Mouse (Mus musculus): ENCODE results near the gene Spi1. TPM values are rescaled to one million over a fixed set of nuclear protein-coding genes. Genes with fewer than 3 reads are reported as not detected.
"Not testable (repeated sequence)": the region's sequence is repeated elsewhere in the genome, so short reads cannot be mapped to it uniquely, and the experiment has no call there.

Gene Spi1
- total RNA-seq (2021), result 1 to 10 TPM; 4.0 to 4.5 TPM
- long read RNA-seq, experiment 1, partial matches to known transcripts, result 0 of 3 reads
- long read RNA-seq, experiment 1, other reads (novel, unspliced or antisense), result 2 of 3 reads
- long read RNA-seq, experiment 2, transcript Spi1-201 (5 exons, 2,034 nt), result major isoform, 6 of 7 reads
- long read RNA-seq, experiment 2, partial matches to known transcripts, result 0 of 7 reads
- long read RNA-seq, experiment 2, other reads (novel, unspliced or antisense), result 1 of 7 reads

GRCm38 (mm10) chr2:91081775-91082695, at the start of gene Spi1:
Gene Spi1 (plus strand): TSS chr2:91082390.
- no peak for DNase-seq (ENCODE audit: low spot score in 2 of 2)

- no peak for DNase-seq (ENCODE audit: low spot score in 2 of 2)
Measured at GRCm38 (mm10) chr2:91033000-91033399, 49.2 kb upstream of the Spi1 start.

DNA sequence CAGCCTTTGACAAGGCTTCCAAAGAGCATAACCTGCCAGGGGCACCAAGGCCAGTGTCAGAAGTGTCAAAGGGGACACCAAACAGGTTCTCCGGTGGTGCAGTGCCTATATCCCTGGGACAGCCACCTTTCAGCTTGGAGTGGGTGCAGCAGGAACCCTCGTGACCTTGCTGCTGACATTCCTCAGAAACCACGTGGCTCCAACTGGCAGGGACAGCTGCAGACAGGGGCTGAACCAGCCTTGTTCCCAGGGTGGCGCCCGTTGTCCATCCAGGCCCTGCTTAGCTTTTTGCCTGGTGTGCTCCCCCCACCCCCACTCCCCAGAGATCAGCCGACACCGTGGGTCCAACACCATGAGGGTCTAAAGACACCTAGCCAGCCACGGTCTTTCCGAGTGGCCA, 46.8 kb upstream of the Spi1 start, which contains the start of gene Rapsn:
Gene Rapsn, plus strand, starts transcription at position 236 of the 400 bp plus-strand sequence.
- DNase-seq (ENCODE audit: low spot score in 2 of 2), result no peak

DNA sequence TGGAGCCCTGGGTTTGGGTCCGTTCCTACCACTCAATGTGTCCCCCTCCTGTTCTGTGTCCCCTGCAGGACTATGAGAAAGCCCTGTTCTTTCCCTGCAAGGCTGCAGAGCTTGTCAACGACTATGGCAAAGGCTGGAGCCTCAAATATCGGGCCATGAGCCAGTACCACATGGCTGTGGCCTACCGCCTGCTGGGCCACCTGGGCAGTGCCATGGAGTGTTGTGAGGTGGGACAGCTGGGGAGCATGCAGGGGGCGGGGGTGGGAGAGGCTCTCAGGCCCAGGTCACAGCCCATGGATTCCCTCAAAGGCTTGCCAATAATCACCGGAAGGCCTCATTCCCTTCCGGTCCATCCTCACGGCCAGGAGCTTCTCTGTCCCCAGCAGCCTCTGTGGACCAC, 40.4 kb upstream of the Spi1 start:
- DNase-seq (ENCODE audit: low spot score in 2 of 2), result no peak

GRCm38 (mm10) chr2:91042651-91043398, 39.4 kb upstream of the Spi1 start:
- DNase-seq (ENCODE audit: low spot score in 2 of 2), result no peak

- DNase-seq (ENCODE audit: low spot score in 2 of 2), result no peak
Measured at GRCm38 (mm10) chr2:91044727-91045126, 37.5 kb upstream of the Spi1 start.

GRCm38 (mm10) chr2:91045805-91046204, 36.4 kb upstream of the Spi1 start:
- DNase-seq (ENCODE audit: low spot score in 2 of 2), result not testable (repeated sequence)

GRCm38 (mm10) chr2:91047359-91047758, 34.8 kb upstream of the Spi1 start:
- no peak for DNase-seq (ENCODE audit: low spot score in 2 of 2)

DNA sequence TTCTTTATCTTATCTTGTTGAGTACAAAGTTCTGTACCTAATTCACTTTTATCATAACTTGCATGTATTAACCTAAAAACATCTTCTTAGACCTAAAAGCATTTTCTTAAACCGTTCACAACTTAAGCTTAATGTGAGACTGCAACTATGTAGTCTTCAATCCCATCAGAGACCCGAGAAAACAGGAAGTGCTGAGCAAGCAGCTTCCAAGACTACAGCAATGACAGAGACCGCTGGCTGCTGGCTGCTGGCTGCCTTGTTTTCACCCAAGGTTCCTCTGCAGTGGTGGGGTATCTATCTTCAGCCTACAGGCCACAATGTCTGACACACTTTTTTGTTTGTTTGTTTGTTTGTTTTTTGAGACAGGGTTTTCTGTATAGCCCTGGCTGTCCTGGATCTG, 30.3 kb upstream of the Spi1 start:
- DNase-seq (ENCODE audit: low spot score in 2 of 2), result no peak

DNA sequence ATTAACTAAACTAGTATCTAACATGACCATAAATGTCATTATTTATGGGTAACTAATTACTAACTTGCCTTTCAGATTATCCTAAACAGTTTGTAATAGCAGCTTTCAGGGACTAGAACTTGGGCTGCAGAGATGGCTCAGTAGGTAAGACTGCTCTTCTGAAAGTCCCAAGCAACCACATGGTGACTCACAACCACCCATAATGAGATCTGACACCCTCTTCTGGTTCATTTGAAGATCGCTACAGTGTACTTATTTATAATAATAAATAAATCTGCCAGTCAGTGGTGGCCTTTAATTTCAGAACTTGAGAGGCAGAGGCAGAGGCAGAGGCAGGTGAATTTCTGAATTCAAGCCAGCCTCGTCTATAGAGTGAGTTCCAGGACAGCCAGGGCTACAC, 29.4 kb upstream of the Spi1 start:
- no peak for DNase-seq (ENCODE audit: low spot score in 2 of 2)

GRCm38 (mm10) chr2:91053181-91053933, 28.8 kb upstream of the Spi1 start:
- DNase-seq (ENCODE audit: low spot score in 2 of 2), result no peak

DNA sequence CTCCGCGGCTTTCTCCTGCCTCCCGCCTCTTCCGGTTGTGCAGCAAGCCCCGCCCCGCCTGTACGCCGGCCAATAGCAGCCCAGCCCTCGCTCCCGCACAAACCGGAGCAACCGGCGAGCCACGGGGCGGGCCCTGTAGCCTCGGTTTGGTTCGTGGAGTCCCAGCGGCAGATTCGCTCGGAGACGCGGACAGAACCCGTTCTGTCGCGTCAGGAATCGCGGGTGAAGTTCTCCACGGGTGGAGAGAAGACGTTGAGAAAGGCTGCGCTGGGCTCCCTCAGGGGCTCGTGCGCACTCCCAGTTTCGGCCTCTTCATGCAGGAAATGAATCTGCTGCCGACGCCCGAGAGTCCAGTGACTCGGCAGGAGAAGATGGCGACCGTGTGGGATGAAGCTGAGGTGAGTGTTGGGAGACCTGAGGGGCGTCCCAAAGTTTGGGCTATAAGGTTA, 28.2 kb upstream of the Spi1 start, which contains the start of gene Psmc3:
Gene Psmc3, plus strand, starts transcription at position 76 of the 449 bp plus-strand sequence.
- DNase-seq (ENCODE audit: low spot score in 2 of 2), result peak; percentile 96 to 97

GRCm38 (mm10) chr2:91058435-91058834, 23.8 kb upstream of the Spi1 start:
- DNase-seq (ENCODE audit: low spot score in 2 of 2), result no peak

GRCm38 (mm10) chr2:91059376-91059775, 22.8 kb upstream of the Spi1 start:
- DNase-seq (ENCODE audit: low spot score in 2 of 2), result no peak

- DNase-seq (ENCODE audit: low spot score in 2 of 2), result peak; percentile 74 to 79
Measured at GRCm38 (mm10) chr2:91060544-91061355, 21.4 kb upstream of the Spi1 start.

GRCm38 (mm10) chr2:91061849-91062481, 20.2 kb upstream of the Spi1 start:
- DNase-seq (ENCODE audit: low spot score in 2 of 2), result no peak

GRCm38 (mm10) chr2:91062779-91063606, 19.2 kb upstream of the Spi1 start:
- no peak for DNase-seq (ENCODE audit: low spot score in 2 of 2)

DNA sequence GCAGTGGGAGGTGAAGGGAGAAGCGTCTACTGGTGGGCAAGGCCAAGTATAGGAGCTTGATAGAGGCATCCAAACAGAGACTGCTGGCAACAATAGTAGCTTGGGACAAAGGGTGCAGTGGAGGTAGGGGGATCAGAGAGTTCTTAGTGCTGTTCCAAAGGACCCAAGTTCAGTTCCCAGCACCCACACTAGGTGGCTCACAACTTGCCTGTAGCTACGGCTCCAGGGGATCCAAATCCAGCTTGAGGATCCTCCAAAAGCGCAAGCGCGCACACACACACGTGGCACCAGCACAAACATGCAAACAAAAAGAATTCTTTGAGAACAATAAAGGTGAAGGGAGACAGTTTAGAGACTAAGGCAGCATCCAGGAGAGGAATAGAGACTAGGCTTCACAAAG, 18.0 kb upstream of the Spi1 start:
- no peak for DNase-seq (ENCODE audit: low spot score in 2 of 2)
